Mouse (Mus musculus): ENCODE data around the gene Clk4. TPM values are rescaled to one million over a fixed set of nuclear protein-coding genes. Genes with fewer than 3 reads are reported as not detected.

Gene Clk4
- polyA plus RNA-seq, 1 experiment, result 12.5 TPM

GRCm38 (mm10) chr11:51295742-51296141, 34.2 kb downstream of the Clk4 start:
- Histone ChIP-seq H3K4me3 (ENCODE audit: insufficient read depth, poor library complexity, severe bottlenecking) (no peak overlapping the region), H3K36me3 (ENCODE audit: control insufficient read depth, insufficient read depth) (no peaks in the 10 kb centered on the region), H3K79me2 (ENCODE audit: control insufficient read depth, insufficient read depth) (no peaks in the 10 kb centered on the region), H3K27me3 (ENCODE audit: control insufficient read depth, insufficient read depth, insufficient read length) (peaks cover 16% of the 10 kb centered on the region), H3K79me3 (ENCODE audit: low read depth) (no peaks in the 10 kb centered on the region), H3ac (ENCODE audit: control insufficient read depth, insufficient read length, low read depth) (no peak overlapping the region)
- TF ChIP-seq CTCF (IDR thresholded peaks at IDR 0.05; ENCODE audit: control insufficient read depth, insufficient read depth, insufficient read length) (no peak), FOSL1 (IDR thresholded peaks at IDR 0.05; ENCODE audit: insufficient read depth, low read length, poor library complexity, severe bottlenecking) (no peak), CEBPB (IDR thresholded peaks at IDR 0.05; ENCODE audit: low read depth) (no peak), MYOD1 (IDR thresholded peaks at IDR 0.05; ENCODE audit: control insufficient read depth, insufficient read length, low read depth) (no peak), MYOG (IDR thresholded peaks at IDR 0.05; ENCODE audit: control insufficient read depth, extremely low read depth, insufficient read length) (no peak), MAX (IDR thresholded peaks at IDR 0.05) (no peak), USF1 (IDR thresholded peaks at IDR 0.05; ENCODE audit: low read depth) (no peak)

DNA sequence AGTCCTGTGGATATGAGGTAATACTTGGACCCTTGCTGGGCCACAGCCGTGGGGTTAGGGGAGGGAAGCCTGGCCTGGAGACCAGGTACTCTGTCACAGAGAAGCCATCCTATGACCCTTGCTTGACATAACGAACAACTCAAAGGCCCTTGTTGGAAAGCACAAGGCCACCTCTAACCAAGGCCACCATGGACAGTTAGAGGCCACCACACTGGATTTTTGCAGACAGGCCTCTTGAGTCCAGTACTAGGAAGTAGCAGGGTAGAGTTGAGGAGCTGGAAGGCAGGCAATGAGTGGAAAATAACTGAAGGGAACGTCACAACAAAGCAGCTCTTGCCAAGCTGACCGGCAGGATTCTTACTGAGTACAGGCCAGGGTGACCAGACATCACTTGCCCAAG, 37.2 kb downstream of the Clk4 start:
- H3K4me3 ChIP-seq (ENCODE audit: insufficient read depth, poor library complexity, severe bottlenecking), result no peak overlapping the region
- H3K36me3 ChIP-seq (ENCODE audit: control insufficient read depth, insufficient read depth), result no peaks in the 10 kb centered on the region
- H3K27me3 ChIP-seq (ENCODE audit: control insufficient read depth, insufficient read depth, insufficient read length), result peaks cover 10% of the 10 kb centered on the region
- H3ac ChIP-seq (ENCODE audit: control insufficient read depth, insufficient read length, low read depth), result no peak overlapping the region
- H3K79me3 ChIP-seq (ENCODE audit: low read depth), result no peaks in the 10 kb centered on the region
- TF ChIP-seq USF1 (IDR thresholded peaks at IDR 0.05; ENCODE audit: low read depth) (no peak), MYOG (IDR thresholded peaks at IDR 0.05; ENCODE audit: control insufficient read depth, extremely low read depth, insufficient read length) (no peak), MAX (IDR thresholded peaks at IDR 0.05) (no peak), CTCF (IDR thresholded peaks at IDR 0.05; ENCODE audit: control insufficient read depth, insufficient read depth, insufficient read length) (no peak), CEBPB (IDR thresholded peaks at IDR 0.05; ENCODE audit: low read depth) (no peak), FOSL1 (IDR thresholded peaks at IDR 0.05; ENCODE audit: insufficient read depth, low read length, poor library complexity, severe bottlenecking) (no peak)
- H3K79me2 ChIP-seq (ENCODE audit: control insufficient read depth, insufficient read depth), result no peaks in the 10 kb centered on the region

DNA sequence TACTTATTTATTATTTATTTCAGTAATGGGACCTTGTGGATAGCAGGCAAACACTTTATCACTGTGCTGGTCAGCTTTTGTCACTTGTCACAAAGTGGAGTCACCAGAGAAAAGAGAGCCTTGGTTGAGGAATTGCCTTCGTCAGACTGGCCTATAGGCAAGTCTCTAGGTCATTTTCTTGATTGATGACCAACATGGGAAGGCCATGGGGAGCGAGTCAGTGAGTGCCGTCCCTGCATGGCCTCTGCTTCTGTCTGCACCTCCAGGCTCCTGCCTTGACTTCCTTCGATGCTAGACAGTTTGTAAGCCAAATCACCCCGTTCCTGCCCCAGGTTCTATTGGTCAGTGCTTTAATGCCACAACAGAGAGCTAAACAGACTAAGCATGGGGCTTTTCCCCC, 40.9 kb downstream of the Clk4 start:
- H3K79me3 ChIP-seq (ENCODE audit: low read depth), result no peaks in the 10 kb centered on the region
- no peaks in the 10 kb centered on the region for H3K36me3 ChIP-seq (ENCODE audit: control insufficient read depth, insufficient read depth)
- H3K4me3 ChIP-seq (ENCODE audit: insufficient read depth, poor library complexity, severe bottlenecking), result no peak overlapping the region
- TF ChIP-seq FOSL1 (IDR thresholded peaks at IDR 0.05; ENCODE audit: insufficient read depth, low read length, poor library complexity, severe bottlenecking), result no peak
- no peak for TF ChIP-seq CEBPB (IDR thresholded peaks at IDR 0.05; ENCODE audit: low read depth)
- no peak for TF ChIP-seq MYOD1 (IDR thresholded peaks at IDR 0.05; ENCODE audit: control insufficient read depth, insufficient read length, low read depth)
- no peak for TF ChIP-seq CTCF (IDR thresholded peaks at IDR 0.05; ENCODE audit: control insufficient read depth, insufficient read depth, insufficient read length)
- no peak for TF ChIP-seq USF1 (IDR thresholded peaks at IDR 0.05; ENCODE audit: low read depth)
- no peak for TF ChIP-seq MYOG (IDR thresholded peaks at IDR 0.05; ENCODE audit: control insufficient read depth, extremely low read depth, insufficient read length)
- TF ChIP-seq MAX (IDR thresholded peaks at IDR 0.05), result no peak
- no peaks in the 10 kb centered on the region for H3K79me2 ChIP-seq (ENCODE audit: control insufficient read depth, insufficient read depth)
- H3ac ChIP-seq (ENCODE audit: control insufficient read depth, insufficient read length, low read depth), result no peak overlapping the region
- peaks cover 10% of the 10 kb centered on the region for H3K27me3 ChIP-seq (ENCODE audit: control insufficient read depth, insufficient read depth, insufficient read length)

DNA sequence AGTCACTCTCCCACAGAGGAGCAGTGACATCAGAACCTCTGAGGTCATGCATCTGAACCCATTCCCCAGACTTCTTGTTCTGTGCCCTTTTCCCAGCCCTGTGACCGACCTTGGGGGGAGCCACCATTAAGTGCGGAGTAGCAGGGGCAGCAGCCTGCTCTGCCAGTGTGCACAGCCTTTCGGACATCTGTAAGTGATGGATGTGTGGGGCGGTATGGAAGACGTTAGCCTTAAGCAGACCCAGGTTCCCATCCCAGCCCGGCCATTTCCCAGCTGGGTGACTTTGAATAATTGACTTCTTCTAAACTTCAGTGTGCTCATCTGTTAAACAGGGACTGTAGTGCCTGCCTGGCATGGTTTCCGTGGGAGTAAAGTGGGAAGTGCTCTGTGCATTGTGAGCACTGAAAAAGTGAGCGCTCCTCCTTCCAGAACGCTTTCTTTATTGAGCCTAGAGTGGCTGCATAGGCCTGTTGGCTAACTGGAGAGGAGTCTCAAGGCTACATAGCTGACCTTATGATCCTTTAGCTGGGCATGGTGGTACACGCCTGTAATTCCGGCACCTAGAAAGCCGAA, 42.5 kb downstream of the Clk4 start:
- no peaks in the 10 kb centered on the region for H3K36me3 ChIP-seq (ENCODE audit: control insufficient read depth, insufficient read depth)
- no peaks in the 10 kb centered on the region for H3K79me2 ChIP-seq (ENCODE audit: control insufficient read depth, insufficient read depth)
- TF ChIP-seq MYOG (IDR thresholded peaks at IDR 0.05; ENCODE audit: control insufficient read depth, extremely low read depth, insufficient read length) (no peak), USF1 (IDR thresholded peaks at IDR 0.05; ENCODE audit: low read depth) (no peak), CEBPB (IDR thresholded peaks at IDR 0.05; ENCODE audit: low read depth) (no peak), MYOD1 (IDR thresholded peaks at IDR 0.05; ENCODE audit: control insufficient read depth, insufficient read length, low read depth) (no peak), MAX (IDR thresholded peaks at IDR 0.05) (no peak), FOSL1 (IDR thresholded peaks at IDR 0.05; ENCODE audit: insufficient read depth, low read length, poor library complexity, severe bottlenecking) (no peak), CTCF (IDR thresholded peaks at IDR 0.05; ENCODE audit: control insufficient read depth, insufficient read depth, insufficient read length) (no peak)
- no peak overlapping the region for H3K4me3 ChIP-seq (ENCODE audit: insufficient read depth, poor library complexity, severe bottlenecking)
- no peaks in the 10 kb centered on the region for H3K79me3 ChIP-seq (ENCODE audit: low read depth)
- H3ac ChIP-seq (ENCODE audit: control insufficient read depth, insufficient read length, low read depth), result no peak overlapping the region
- peaks cover 10% of the 10 kb centered on the region for H3K27me3 ChIP-seq (ENCODE audit: control insufficient read depth, insufficient read depth, insufficient read length)

DNA sequence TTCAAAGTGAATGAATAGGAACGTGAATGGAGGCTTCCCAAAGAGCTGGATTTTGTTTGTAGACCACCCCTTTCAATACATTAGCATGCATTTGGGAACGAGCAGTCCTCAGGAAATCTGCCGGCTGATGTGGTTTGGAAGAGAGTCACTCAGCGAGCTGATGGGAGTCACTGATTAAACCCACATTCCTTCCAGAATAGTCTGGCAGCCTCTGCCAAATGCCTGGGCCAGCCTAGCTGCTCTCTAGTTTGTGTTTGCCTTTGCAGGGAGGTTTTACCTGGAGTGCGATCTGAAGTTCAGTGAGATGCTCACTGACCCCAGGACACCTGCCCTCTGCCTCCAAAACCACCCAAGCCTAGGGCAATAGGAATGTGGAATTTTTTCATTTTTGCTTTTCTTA, 46.8 kb downstream of the Clk4 start:
- H3K79me3 ChIP-seq (ENCODE audit: low read depth), result no peaks in the 10 kb centered on the region
- no peaks in the 10 kb centered on the region for H3K27me3 ChIP-seq (ENCODE audit: control insufficient read depth, insufficient read depth, insufficient read length)

GRCm38 (mm10) chr11:51311846-51312245, 50.3 kb downstream of the Clk4 start:
- TF ChIP-seq MAX (IDR thresholded peaks at IDR 0.05), result no peak
- no peak for TF ChIP-seq USF1 (IDR thresholded peaks at IDR 0.05; ENCODE audit: low read depth)
- no peak for TF ChIP-seq CEBPB (IDR thresholded peaks at IDR 0.05; ENCODE audit: low read depth)
- no peak for TF ChIP-seq FOSL1 (IDR thresholded peaks at IDR 0.05; ENCODE audit: insufficient read depth, low read length, poor library complexity, severe bottlenecking)
- TF ChIP-seq MYOD1 (IDR thresholded peaks at IDR 0.05; ENCODE audit: control insufficient read depth, insufficient read length, low read depth), result no peak
- TF ChIP-seq CTCF (IDR thresholded peaks at IDR 0.05; ENCODE audit: control insufficient read depth, insufficient read depth, insufficient read length), result no peak
- no peak for TF ChIP-seq MYOG (IDR thresholded peaks at IDR 0.05; ENCODE audit: control insufficient read depth, extremely low read depth, insufficient read length)
- Histone ChIP-seq H3K79me2 (ENCODE audit: control insufficient read depth, insufficient read depth) (no peaks in the 10 kb centered on the region), H3K36me3 (ENCODE audit: control insufficient read depth, insufficient read depth) (no peaks in the 10 kb centered on the region), H3K27me3 (ENCODE audit: control insufficient read depth, insufficient read depth, insufficient read length) (no peaks in the 10 kb centered on the region), H3K79me3 (ENCODE audit: low read depth) (no peaks in the 10 kb centered on the region), H3ac (ENCODE audit: control insufficient read depth, insufficient read length, low read depth) (no peak overlapping the region), H3K4me3 (ENCODE audit: insufficient read depth, poor library complexity, severe bottlenecking) (no peak overlapping the region)

More for the DNA sequence above, 46.8 kb downstream of the Clk4 start:
- Histone ChIP-seq H3K79me2 (ENCODE audit: control insufficient read depth, insufficient read depth) (no peaks in the 10 kb centered on the region), H3K4me3 (ENCODE audit: insufficient read depth, poor library complexity, severe bottlenecking) (no peak overlapping the region), H3ac (ENCODE audit: control insufficient read depth, insufficient read length, low read depth) (no peak overlapping the region), H3K36me3 (ENCODE audit: control insufficient read depth, insufficient read depth) (no peaks in the 10 kb centered on the region)
- TF ChIP-seq CEBPB (IDR thresholded peaks at IDR 0.05; ENCODE audit: low read depth), result no peak
- no peak for TF ChIP-seq MYOG (IDR thresholded peaks at IDR 0.05; ENCODE audit: control insufficient read depth, extremely low read depth, insufficient read length)
- TF ChIP-seq USF1 (IDR thresholded peaks at IDR 0.05; ENCODE audit: low read depth), result no peak
- no peak for TF ChIP-seq MYOD1 (IDR thresholded peaks at IDR 0.05; ENCODE audit: control insufficient read depth, insufficient read length, low read depth)
- no peak for TF ChIP-seq MAX (IDR thresholded peaks at IDR 0.05)

All from C2C12 (cell line).